Mouse (Mus musculus): ENCODE measurements around the gene Lmtk3. TPM values are rescaled to one million over a fixed set of nuclear protein-coding genes. Genes with fewer than 3 reads are reported as not detected.

Gene Lmtk3
- polyA plus RNA-seq, 1 experiment from 2014 or later = 3.3 TPM

GRCm38 (mm10) chr7:45812921-45813320, 29.4 kb downstream of the Lmtk3 start:
- peaks cover 51% of the 10 kb centered on the region for H3K36me3 ChIP-seq
- H3K4me3 ChIP-seq = peak overlapping the region; percentile 94
- no peaks in the 10 kb centered on the region for H3K27me3 ChIP-seq
- H3K4me2 ChIP-seq (replicated peaks) = peak overlapping the region; percentile 85
- no peaks in the 10 kb centered on the region for H3K9me3 ChIP-seq
- 75% methylated on average over 8 of the region's 8 CpGs for WGBS
- H3K4me1 ChIP-seq = peaks cover 23% of the 10 kb centered on the region
- H3K27ac ChIP-seq = peak overlapping the region; percentile 100; the same call in 1 of the 2 replicates
- peak overlapping the region; percentile 100 for H3K9ac ChIP-seq
- ATAC-seq (ENCODE audit: insufficient number of reproducible peaks, insufficient read depth, low FRiP score, low TSS enrichment) = no peak

GRCm38 (mm10) chr7:45813787-45814779, 30.5 kb downstream of the Lmtk3 start, which contains the start of gene Cyth2:
Cyth2 (minus strand) TSS chr7:45814581.
- WGBS = 1% methylated on average over 85 of the region's 92 CpGs
- Histone ChIP-seq H3K4me3 (peak within 1 kb of the TSS; percentile 94), H3K9ac (peak within 1 kb of the TSS; percentile 100), H3K4me2 (replicated peaks) (peak within 1 kb of the TSS; percentile 85), H3K9me3 (no peaks in the 10 kb centered on the region), H3K4me1 (peaks cover 23% of the 10 kb centered on the region), H3K36me3 (peaks cover 40% of the 10 kb centered on the region), H3K27ac (peak within 1 kb of the TSS; percentile 100), H3K27me3 (0 out of 2 replicates have a peak, but pooled peaks cover 6% of the 10 kb centered on the region)
- peak; percentile 98 for ATAC-seq (ENCODE audit: insufficient number of reproducible peaks, insufficient read depth, low FRiP score, low TSS enrichment)

GRCm38 (mm10) chr7:45814841-45815240, 31.3 kb downstream of the Lmtk3 start:
- Histone ChIP-seq H3K9me3 (no peaks in the 10 kb centered on the region), H3K27ac (no peak overlapping the region), H3K27me3 (peaks cover 10% of the 10 kb centered on the region; the same call in 1 of the 2 replicates), H3K4me3 (peak overlapping the region; percentile 94), H3K36me3 (peaks cover 32% of the 10 kb centered on the region), H3K4me1 (peaks cover 24% of the 10 kb centered on the region), H3K4me2 (replicated peaks) (peak overlapping the region; percentile 49), H3K9ac (no peak overlapping the region; the same call in 1 of the 2 replicates)
- 3% methylated on average over 5 of the region's 5 CpGs for WGBS
- no peak for ATAC-seq (ENCODE audit: insufficient number of reproducible peaks, insufficient read depth, low FRiP score, low TSS enrichment)

GRCm38 (mm10) chr7:45815323-45815983, 31.9 kb downstream of the Lmtk3 start:
- Histone ChIP-seq H3K36me3 (peaks cover 26% of the 10 kb centered on the region), H3K27me3 (peaks cover 14% of the 10 kb centered on the region; the same call in 1 of the 2 replicates), H3K9ac (no peak overlapping the region), H3K4me2 (replicated peaks) (no peak overlapping the region), H3K4me3 (peak overlapping the region; percentile 94; the same call in 1 of the 2 replicates), H3K9me3 (no peaks in the 10 kb centered on the region), H3K4me1 (peaks cover 27% of the 10 kb centered on the region), H3K27ac (no peak overlapping the region)
- no peak for ATAC-seq (ENCODE audit: insufficient number of reproducible peaks, insufficient read depth, low FRiP score, low TSS enrichment)
- 43% methylated on average over 10 of the region's 10 CpGs for WGBS

- H3K4me1 ChIP-seq = peaks cover 27% of the 10 kb centered on the region
- H3K9ac ChIP-seq = no peak overlapping the region
- no peak overlapping the region for H3K4me3 ChIP-seq
- H3K9me3 ChIP-seq = no peaks in the 10 kb centered on the region
- H3K4me2 ChIP-seq (replicated peaks) = no peak overlapping the region
- no peak overlapping the region for H3K27ac ChIP-seq
- no peak for ATAC-seq (ENCODE audit: insufficient number of reproducible peaks, insufficient read depth, low FRiP score, low TSS enrichment)
- H3K36me3 ChIP-seq = peaks cover 21% of the 10 kb centered on the region
- 45% methylated on average over 2 of the region's 2 CpGs for WGBS
- H3K27me3 ChIP-seq = peaks cover 16% of the 10 kb centered on the region; the same call in 1 of the 2 replicates
Measured at GRCm38 (mm10) chr7:45815984-45816351, 32.4 kb downstream of the Lmtk3 start.

- no peak overlapping the region for H3K27ac ChIP-seq
- no peaks in the 10 kb centered on the region for H3K9me3 ChIP-seq
- peak overlapping the region; percentile 23 for H3K4me3 ChIP-seq
- peaks cover 23% of the 10 kb centered on the region for H3K36me3 ChIP-seq
- H3K27me3 ChIP-seq = peaks cover 16% of the 10 kb centered on the region; the same call in 1 of the 2 replicates
- H3K4me2 ChIP-seq (replicated peaks) = peak overlapping the region; percentile 44
- peaks cover 12% of the 10 kb centered on the region for H3K4me1 ChIP-seq
- 11% methylated on average over 25 of the region's 25 CpGs for WGBS
- no peak for ATAC-seq (ENCODE audit: insufficient number of reproducible peaks, insufficient read depth, low FRiP score, low TSS enrichment)
- no peak overlapping the region for H3K9ac ChIP-seq
Measured at GRCm38 (mm10) chr7:45819843-45820242, 36.3 kb downstream of the Lmtk3 start.

GRCm38 (mm10) chr7:45820913-45821312, 37.4 kb downstream of the Lmtk3 start:
- H3K9ac ChIP-seq = no peak overlapping the region
- H3K9me3 ChIP-seq = no peaks in the 10 kb centered on the region
- peaks cover 33% of the 10 kb centered on the region for H3K36me3 ChIP-seq
- H3K27me3 ChIP-seq = peaks cover 16% of the 10 kb centered on the region; the same call in 1 of the 2 replicates
- H3K4me3 ChIP-seq = no peak overlapping the region
- no peak overlapping the region for H3K4me2 ChIP-seq (replicated peaks)
- H3K27ac ChIP-seq = no peak overlapping the region
- ATAC-seq (ENCODE audit: insufficient number of reproducible peaks, insufficient read depth, low FRiP score, low TSS enrichment) = no peak
- peaks cover 3% of the 10 kb centered on the region; the same call in 1 of the 2 replicates for H3K4me1 ChIP-seq

GRCm38 (mm10) chr7:45824598-45824997, 41.1 kb downstream of the Lmtk3 start, which contains the start of gene Kcnj14:
Kcnj14 (minus strand) TSS chr7:45824782.
- WGBS = 70% methylated on average over 7 of the region's 7 CpGs
- no peak for ATAC-seq (ENCODE audit: insufficient number of reproducible peaks, insufficient read depth, low FRiP score, low TSS enrichment)
- H3K36me3 ChIP-seq = peaks cover 66% of the 10 kb centered on the region
- H3K4me3 ChIP-seq = no peak within 1 kb of the TSS
- peaks cover 7% of the 10 kb centered on the region for H3K4me1 ChIP-seq
- H3K4me2 ChIP-seq (replicated peaks) = no peak within 1 kb of the TSS
- no peaks in the 10 kb centered on the region for H3K9me3 ChIP-seq
- H3K27me3 ChIP-seq = peaks cover 8% of the 10 kb centered on the region; the same call in 1 of the 2 replicates
- H3K9ac ChIP-seq = no peak within 1 kb of the TSS
- H3K27ac ChIP-seq = no peak within 1 kb of the TSS

- no peak overlapping the region for H3K9ac ChIP-seq
- H3K27ac ChIP-seq = no peak overlapping the region
- H3K36me3 ChIP-seq = peaks cover 66% of the 10 kb centered on the region
- H3K4me2 ChIP-seq (replicated peaks) = no peak overlapping the region
- no peak overlapping the region for H3K4me3 ChIP-seq
- H3K4me1 ChIP-seq = peaks cover 10% of the 10 kb centered on the region
- no peak for ATAC-seq (ENCODE audit: insufficient number of reproducible peaks, insufficient read depth, low FRiP score, low TSS enrichment)
- no peaks in the 10 kb centered on the region for H3K9me3 ChIP-seq
- 91% methylated on average over 7 of the region's 7 CpGs for WGBS
- peaks cover 8% of the 10 kb centered on the region for H3K27me3 ChIP-seq
Measured at GRCm38 (mm10) chr7:45826631-45827030, 43.1 kb downstream of the Lmtk3 start.

- under 1% methylated on average over 35 of the region's 35 CpGs for WGBS
- Histone ChIP-seq H3K4me3 (peak within 1 kb of the TSS; percentile 87), H3K4me2 (replicated peaks) (peak within 1 kb of the TSS; percentile 84), H3K4me1 (peaks cover 25% of the 10 kb centered on the region), H3K27ac (0 out of 2 replicates have a peak within 1 kb of the TSS, but pooled peaks have one; percentile 13), H3K27me3 (peaks cover 47% of the 10 kb centered on the region), H3K9ac (peak within 1 kb of the TSS; percentile 68), H3K36me3 (peaks cover 36% of the 10 kb centered on the region), H3K9me3 (no peaks in the 10 kb centered on the region)
- ATAC-seq (ENCODE audit: insufficient number of reproducible peaks, insufficient read depth, low FRiP score, low TSS enrichment) = peak; percentile 77
Measured at GRCm38 (mm10) chr7:45830427-45831127, 47.0 kb downstream of the Lmtk3 start, which contains the start of gene Grwd1. Grwd1 (minus strand) TSS chr7:45830944.

GRCm38 (mm10) chr7:45831128-45831525, 47.6 kb downstream of the Lmtk3 start:
- no peak overlapping the region for H3K27ac ChIP-seq
- peak overlapping the region; percentile 84 for H3K4me2 ChIP-seq (replicated peaks)
- H3K9ac ChIP-seq = peak overlapping the region; percentile 68; the same call in 1 of the 2 replicates
- peak overlapping the region; percentile 87 for H3K4me3 ChIP-seq
- no peaks in the 10 kb centered on the region for H3K9me3 ChIP-seq
- peaks cover 30% of the 10 kb centered on the region for H3K36me3 ChIP-seq
- peaks cover 25% of the 10 kb centered on the region for H3K4me1 ChIP-seq
- no peak for ATAC-seq (ENCODE audit: insufficient number of reproducible peaks, insufficient read depth, low FRiP score, low TSS enrichment)
- 16% methylated on average over 5 of the region's 5 CpGs for WGBS
- H3K27me3 ChIP-seq = peaks cover 52% of the 10 kb centered on the region
